Mouse (Mus musculus): ENCODE results near the gene Tnpo1. TPM values are rescaled to one million over a fixed set of nuclear protein-coding genes. Genes with fewer than 3 reads are reported as not detected.

Gene Tnpo1
- polyA plus RNA-seq, 1 experiment from 2014 or later = 75.1 TPM

- no peak overlapping the region for H3K4me3 ChIP-seq (ENCODE audit: low read depth, low read length)
- H3K9me3 ChIP-seq (ENCODE audit: control insufficient read depth, low read depth, low read length) = no peaks in the 10 kb centered on the region
- ATAC-seq (ENCODE audit: insufficient number of reproducible peaks, insufficient read depth, low FRiP score, low read depth) = no peak
- H3K4me1 ChIP-seq (ENCODE audit: control insufficient read depth, insufficient read depth, low read length) = peaks cover 24% of the 10 kb centered on the region; the same call in 1 of the 2 replicates
- H3K27ac ChIP-seq (ENCODE audit: low read length) = no peak overlapping the region
- H3K36me3 ChIP-seq (ENCODE audit: control insufficient read depth, insufficient read depth, low read length) = no peaks in the 10 kb centered on the region
- no peaks in the 10 kb centered on the region for H3K27me3 ChIP-seq (ENCODE audit: control insufficient read depth, insufficient read depth, low read length)
- H3K4me2 ChIP-seq (replicated peaks; ENCODE audit: low read depth, low read length) = no peak overlapping the region
- H3K9ac ChIP-seq (replicated peaks; ENCODE audit: low read depth, low read length) = no peak overlapping the region
- 73% methylated on average over 2 of the region's 2 CpGs for WGBS
Measured at GRCm38 (mm10) chr13:98894900-98895299, 31.3 kb downstream of the Tnpo1 start.

GRCm38 (mm10) chr13:98891443-98891842 lies 34.7 kb downstream of the Tnpo1 start:
- no peak overlapping the region; the same call in 1 of the 2 replicates for H3K27ac ChIP-seq (ENCODE audit: low read length)
- peak overlapping the region; percentile 69; the same call in 1 of the 2 replicates for H3K4me3 ChIP-seq (ENCODE audit: low read depth, low read length)
- 15% methylated on average over 8 of the region's 8 CpGs for WGBS
- no peak for ATAC-seq (ENCODE audit: insufficient number of reproducible peaks, insufficient read depth, low FRiP score, low read depth)
- H3K4me2 ChIP-seq (replicated peaks; ENCODE audit: low read depth, low read length) = peak overlapping the region; percentile 63
- no peaks in the 10 kb centered on the region for H3K9me3 ChIP-seq (ENCODE audit: control insufficient read depth, low read depth, low read length)
- H3K27me3 ChIP-seq (ENCODE audit: control insufficient read depth, insufficient read depth, low read length) = no peaks in the 10 kb centered on the region
- peaks cover 20% of the 10 kb centered on the region; the same call in 1 of the 2 replicates for H3K4me1 ChIP-seq (ENCODE audit: control insufficient read depth, insufficient read depth, low read length)
- H3K9ac ChIP-seq (replicated peaks; ENCODE audit: low read depth, low read length) = no peak overlapping the region
- H3K36me3 ChIP-seq (ENCODE audit: control insufficient read depth, insufficient read depth, low read length) = peaks cover 13% of the 10 kb centered on the region

GRCm38 (mm10) chr13:98890871-98891219 lies 35.3 kb downstream of the Tnpo1 start:
- Histone ChIP-seq H3K36me3 (ENCODE audit: control insufficient read depth, insufficient read depth, low read length) (peaks cover 17% of the 10 kb centered on the region), H3K9me3 (ENCODE audit: control insufficient read depth, low read depth, low read length) (no peaks in the 10 kb centered on the region), H3K27ac (ENCODE audit: low read length) (peak overlapping the region; percentile 98), H3K4me1 (ENCODE audit: control insufficient read depth, insufficient read depth, low read length) (peaks cover 20% of the 10 kb centered on the region; the same call in 1 of the 2 replicates), H3K4me3 (ENCODE audit: low read depth, low read length) (peak overlapping the region; percentile 69), H3K9ac (replicated peaks; ENCODE audit: low read depth, low read length) (peak overlapping the region; percentile 92), H3K27me3 (ENCODE audit: control insufficient read depth, insufficient read depth, low read length) (no peaks in the 10 kb centered on the region), H3K4me2 (replicated peaks; ENCODE audit: low read depth, low read length) (peak overlapping the region; percentile 63)
- peak; percentile 92 for ATAC-seq (ENCODE audit: insufficient number of reproducible peaks, insufficient read depth, low FRiP score, low read depth)
- under 1% methylated on average over 31 of the region's 32 CpGs for WGBS

- peak overlapping the region; percentile 92 for H3K9ac ChIP-seq (replicated peaks; ENCODE audit: low read depth, low read length)
- peaks cover 22% of the 10 kb centered on the region for H3K36me3 ChIP-seq (ENCODE audit: control insufficient read depth, insufficient read depth, low read length)
- peak; percentile 81 for ATAC-seq (ENCODE audit: insufficient number of reproducible peaks, insufficient read depth, low FRiP score, low read depth)
- no peaks in the 10 kb centered on the region for H3K9me3 ChIP-seq (ENCODE audit: control insufficient read depth, low read depth, low read length)
- peak overlapping the region; percentile 98 for H3K27ac ChIP-seq (ENCODE audit: low read length)
- peak overlapping the region; percentile 63 for H3K4me2 ChIP-seq (replicated peaks; ENCODE audit: low read depth, low read length)
- WGBS = 0% methylated on average over 69 of the region's 71 CpGs
- H3K4me3 ChIP-seq (ENCODE audit: low read depth, low read length) = peak overlapping the region; percentile 69
- no peaks in the 10 kb centered on the region for H3K27me3 ChIP-seq (ENCODE audit: control insufficient read depth, insufficient read depth, low read length)
- peaks cover 20% of the 10 kb centered on the region; the same call in 1 of the 2 replicates for H3K4me1 ChIP-seq (ENCODE audit: control insufficient read depth, insufficient read depth, low read length)
Measured at GRCm38 (mm10) chr13:98890137-98890870, 35.9 kb downstream of the Tnpo1 start.

GRCm38 (mm10) chr13:98889211-98889610 lies 37.0 kb downstream of the Tnpo1 start:
- WGBS = 88% methylated on average over 11 of the region's 12 CpGs
- no peak overlapping the region for H3K4me3 ChIP-seq (ENCODE audit: low read depth, low read length)
- no peak for ATAC-seq (ENCODE audit: insufficient number of reproducible peaks, insufficient read depth, low FRiP score, low read depth)
- no peaks in the 10 kb centered on the region for H3K27me3 ChIP-seq (ENCODE audit: control insufficient read depth, insufficient read depth, low read length)
- no peaks in the 10 kb centered on the region for H3K9me3 ChIP-seq (ENCODE audit: control insufficient read depth, low read depth, low read length)
- no peak overlapping the region for H3K9ac ChIP-seq (replicated peaks; ENCODE audit: low read depth, low read length)
- peaks cover 26% of the 10 kb centered on the region for H3K36me3 ChIP-seq (ENCODE audit: control insufficient read depth, insufficient read depth, low read length)
- H3K4me2 ChIP-seq (replicated peaks; ENCODE audit: low read depth, low read length) = no peak overlapping the region
- no peak overlapping the region for H3K27ac ChIP-seq (ENCODE audit: low read length)
- peaks cover 20% of the 10 kb centered on the region; the same call in 1 of the 2 replicates for H3K4me1 ChIP-seq (ENCODE audit: control insufficient read depth, insufficient read depth, low read length)

- H3K9me3 ChIP-seq (ENCODE audit: control insufficient read depth, low read depth, low read length) = no peaks in the 10 kb centered on the region
- H3K36me3 ChIP-seq (ENCODE audit: control insufficient read depth, insufficient read depth, low read length) = peaks cover 63% of the 10 kb centered on the region
- H3K27me3 ChIP-seq (ENCODE audit: control insufficient read depth, insufficient read depth, low read length) = no peaks in the 10 kb centered on the region
- no peak overlapping the region for H3K4me2 ChIP-seq (replicated peaks; ENCODE audit: low read depth, low read length)
- H3K27ac ChIP-seq (ENCODE audit: low read length) = no peak overlapping the region
- H3K4me3 ChIP-seq (ENCODE audit: low read depth, low read length) = no peak overlapping the region
- ATAC-seq (ENCODE audit: insufficient number of reproducible peaks, insufficient read depth, low FRiP score, low read depth) = no peak
- WGBS = 89% methylated on average over 5 of the region's 5 CpGs
- no peaks in the 10 kb centered on the region for H3K4me1 ChIP-seq (ENCODE audit: control insufficient read depth, insufficient read depth, low read length)
- no peak overlapping the region for H3K9ac ChIP-seq (replicated peaks; ENCODE audit: low read depth, low read length)
Measured at GRCm38 (mm10) chr13:98883774-98884173, 42.4 kb downstream of the Tnpo1 start.

- ATAC-seq (ENCODE audit: insufficient number of reproducible peaks, insufficient read depth, low FRiP score, low read depth) = no peak
- Histone ChIP-seq H3K9me3 (ENCODE audit: control insufficient read depth, low read depth, low read length) (no peaks in the 10 kb centered on the region), H3K4me1 (ENCODE audit: control insufficient read depth, insufficient read depth, low read length) (no peaks in the 10 kb centered on the region), H3K9ac (replicated peaks; ENCODE audit: low read depth, low read length) (no peak overlapping the region), H3K36me3 (ENCODE audit: control insufficient read depth, insufficient read depth, low read length) (peaks cover 68% of the 10 kb centered on the region), H3K4me3 (ENCODE audit: low read depth, low read length) (no peak overlapping the region), H3K27ac (ENCODE audit: low read length) (no peak overlapping the region), H3K27me3 (ENCODE audit: control insufficient read depth, insufficient read depth, low read length) (no peaks in the 10 kb centered on the region), H3K4me2 (replicated peaks; ENCODE audit: low read depth, low read length) (no peak overlapping the region)
- 79% methylated on average over 1 of the region's 1 CpGs for whole genome bisulfite sequencing
Measured at GRCm38 (mm10) chr13:98881991-98882390, 44.2 kb downstream of the Tnpo1 start.

GRCm38 (mm10) chr13:98880336-98880735 lies 45.8 kb downstream of the Tnpo1 start:
- no peaks in the 10 kb centered on the region for H3K9me3 ChIP-seq (ENCODE audit: control insufficient read depth, low read depth, low read length)
- whole genome bisulfite sequencing = 55% methylated on average over 2 of the region's 2 CpGs
- no peaks in the 10 kb centered on the region for H3K27me3 ChIP-seq (ENCODE audit: control insufficient read depth, insufficient read depth, low read length)
- H3K9ac ChIP-seq (replicated peaks; ENCODE audit: low read depth, low read length) = no peak overlapping the region
- no peak overlapping the region for H3K27ac ChIP-seq (ENCODE audit: low read length)
- ATAC-seq (ENCODE audit: insufficient number of reproducible peaks, insufficient read depth, low FRiP score, low read depth) = no peak
- no peak overlapping the region for H3K4me3 ChIP-seq (ENCODE audit: low read depth, low read length)
- no peak overlapping the region for H3K4me2 ChIP-seq (replicated peaks; ENCODE audit: low read depth, low read length)
- H3K36me3 ChIP-seq (ENCODE audit: control insufficient read depth, insufficient read depth, low read length) = peaks cover 57% of the 10 kb centered on the region
- no peaks in the 10 kb centered on the region for H3K4me1 ChIP-seq (ENCODE audit: control insufficient read depth, insufficient read depth, low read length)

Data from stomach, embryonic 14.5 days (tissue).